ENCODE assay signal across 11 mouse cellular contexts in the genomic region with DNA sequence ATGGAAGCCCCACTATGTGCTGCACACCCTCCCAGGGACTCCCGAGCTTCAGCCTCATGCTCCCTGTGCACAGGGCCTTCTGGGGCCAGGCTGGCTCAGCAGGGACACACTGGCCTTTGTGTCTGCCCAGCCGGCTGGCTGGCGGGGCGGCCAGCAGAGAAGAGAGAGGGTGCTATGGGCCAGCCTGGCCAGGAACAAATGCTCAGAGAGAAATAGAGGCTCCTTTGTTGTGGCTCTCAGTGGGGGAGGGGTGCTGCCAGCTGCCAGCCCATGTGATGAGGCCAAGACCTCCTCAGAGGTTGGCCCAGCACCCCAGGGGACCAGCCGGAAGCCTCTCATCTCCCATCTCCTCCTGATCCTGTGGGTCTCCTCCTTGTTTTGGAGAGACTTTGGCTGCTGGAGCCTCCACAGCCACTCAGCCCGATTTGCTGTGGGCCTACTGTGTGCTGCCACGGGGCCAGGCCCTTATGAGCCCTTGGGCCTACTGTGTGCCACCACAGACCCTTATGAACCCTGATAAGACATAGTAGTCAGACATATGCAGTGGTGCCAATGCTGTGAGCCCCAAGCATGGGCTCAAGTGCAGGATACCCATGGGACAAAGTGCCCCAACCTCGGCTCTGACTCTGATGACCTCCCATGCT. TPM values are rescaled to one million over a fixed set of nuclear protein-coding genes. Genes with fewer than 3 reads are reported as not detected.
DNase-seq lines count a peak whose midpoint lies in the region; ATAC-seq and TF ChIP-seq lines count a peak whose summit lies in the region.
"Had no signal": no experiment of that assay in that cellular context is flagged by ENCODE, and none has a peak within 500 bp of the region (broad histone marks: within the 10 kb centered on the region; RNA-seq: fewer than 3 reads in every experiment).

No protein-coding gene starts in this region.

- no peaks in the 10 kb centered on the region for H3K36me3 ChIP-seq in intestine, embryonic 14.5 days (ENCODE audit: control insufficient read depth, insufficient read depth, low read length)
- no peaks in the 10 kb centered on the region for H3K36me3 ChIP-seq in intestine, postnatal 0 days (ENCODE audit: control insufficient read depth, insufficient read depth)
- H3K36me3 ChIP-seq: lung, embryonic 15.5 days had no signal

- 81% methylated on average over 8 of the region's 8 CpGs for WGBS in intestine, embryonic 14.5 days
- 83% methylated on average over 8 of the region's 8 CpGs for WGBS in intestine, postnatal 0 days

- H3K4me1 ChIP-seq in intestine, embryonic 14.5 days (replicated peaks; ENCODE audit: control insufficient read depth, insufficient read depth, low read length) = peaks cover 35% of the 10 kb centered on the region
- 0 out of 2 replicates have a peak, but pooled peaks cover 6% of the 10 kb centered on the region for H3K4me1 ChIP-seq in intestine, postnatal 0 days (replicated peaks; ENCODE audit: control insufficient read depth, insufficient read depth, low read length)

- H3K27ac ChIP-seq in intestine, embryonic 14.5 days (ENCODE audit: low read depth) = peak overlapping the region; percentile 22; the same call in 1 of the 2 replicates
- no peak overlapping the region for H3K27ac ChIP-seq in intestine, postnatal 0 days (ENCODE audit: low read depth, low read length)
- H3K27ac ChIP-seq: lung, embryonic 15.5 days had no signal

- ATAC-seq in intestine, embryonic 14.5 days (replicated peaks; ENCODE audit: low FRiP score, low TSS enrichment, low read depth) = 0 out of 2 replicates have a peak, but pooled peaks have one; percentile 33
- ATAC-seq in intestine, postnatal 0 days = no peak
- ATAC-seq in frontal cortex, adult (ENCODE audit: low TSS enrichment) = peak; percentile 43; the same call in 1 of the 2 replicates

- H3K4me3 ChIP-seq in intestine, embryonic 14.5 days (ENCODE audit: low read depth, low read length) = no peak overlapping the region
- no peak overlapping the region for H3K4me3 ChIP-seq in intestine, postnatal 0 days (ENCODE audit: low read depth, low read length)
- H3K4me3 ChIP-seq: lung, embryonic 15.5 days had no signal

- no peak overlapping the region for H3K4me2 ChIP-seq in intestine, embryonic 14.5 days (ENCODE audit: low read length)
- H3K4me2 ChIP-seq in intestine, postnatal 0 days (replicated peaks; ENCODE audit: low read depth) = no peak overlapping the region
- H3K4me2 ChIP-seq: lung, embryonic 15.5 days had no signal

- DNase-seq in intestine, embryonic 14.5 days (ENCODE audit: low spot score) = no peak
- peak; percentile 72 for DNase-seq in left cerebral cortex, adult 11 months (ENCODE audit: low spot score)
- peak; percentile 76 for DNase-seq in right cerebral cortex, adult 18-20 months
- no peak for DNase-seq in kidney, adult 9 months
- no peak for DNase-seq in kidney, postnatal 14 days
- no peak for DNase-seq in heart, postnatal 4 days
- DNase-seq: kidney, adult 11 months had no signal

- H3K9ac ChIP-seq in intestine, embryonic 14.5 days (ENCODE audit: low read length) = no peak overlapping the region
- H3K9ac ChIP-seq in intestine, postnatal 0 days (ENCODE audit: low read depth, low read length) = no peak overlapping the region
- H3K9ac ChIP-seq: lung, embryonic 15.5 days had no signal

- no peaks in the 10 kb centered on the region for H3K9me3 ChIP-seq in intestine, embryonic 14.5 days (ENCODE audit: control insufficient read depth, low read length)
- no peaks in the 10 kb centered on the region for H3K9me3 ChIP-seq in intestine, postnatal 0 days (ENCODE audit: control insufficient read depth)
- H3K9me3 ChIP-seq: G1E; lung, embryonic 15.5 days had no signal

- no peak for TF ChIP-seq CTCF in intestine, postnatal 0 days (IDR thresholded peaks at IDR 0.05; ENCODE audit: low read depth)

- H3K27me3 ChIP-seq in intestine, embryonic 14.5 days (replicated peaks; ENCODE audit: control insufficient read depth, insufficient read depth, low read length) = no peaks in the 10 kb centered on the region
- H3K27me3 ChIP-seq in intestine, postnatal 0 days (replicated peaks; ENCODE audit: control insufficient read depth, insufficient read depth, low read length) = no peaks in the 10 kb centered on the region
- H3K27me3 ChIP-seq: lung, embryonic 15.5 days had no signal

RNA-seq across cellular contexts. Expression of gene Fam222a, which starts 12.0 kb away (rescaled TPM):
- polyA plus RNA-seq in intestine, embryonic 14.5 days (2014; fragmentation: Nextera tagmentation; extraction: Ambion mirVana) = 4.9 and 7.1 TPM in 2 replicates
- 2.3 and 3.2 TPM in 2 replicates for polyA plus RNA-seq in intestine, postnatal 0 days (2015; fragmentation: Nextera tagmentation; extraction: Ambion mirVana)
- total RNA-seq in heart, postnatal 4 days (2021) = 1 to 10 TPM; 6.0 to 7.0 TPM

Comparison
In these comparisons a context has a peak if more than half of its experiments do, and no peak if none do; other contexts are left out.
1. DNase-seq: peak in left cerebral cortex, adult 11 months (single experiment) and right cerebral cortex, adult 18-20 months (single experiment); none in intestine, embryonic 14.5 days (single experiment), kidney, adult 9 months (single experiment), kidney, postnatal 14 days (single experiment) and heart, postnatal 4 days (single experiment).